Mouse (Mus musculus) heart, postnatal 0 days (tissue): Measurements from ENCODE around the gene Vsig10. TPM values are rescaled to one million over a fixed set of nuclear protein-coding genes. Genes with fewer than 3 reads are reported as not detected.

ENCODE experiments used
- ATAC-seq: fragments of 200-750 bp; cut with Nextera tagmentation; 2 replicates; pipeline ENCODE4 v1.8.0; 2017; ENCODE audit warnings: low read depth, moderate number of reproducible peaks, moderate library complexity; ENCODE audit not compliant: insufficient read depth
- DNase-seq: peaks from one replicate; pipeline ENCODE4 v3.0.0-alpha.2; 2016; ENCODE audit warnings: low spot score
- H3K27ac ChIP-seq: fragments of 300-500 bp; sonication (generic); 2 replicates; pipeline ENCODE4 v1.5.1; 2014; ENCODE audit warnings: low read depth, mild to moderate bottlenecking
- H3K27me3 ChIP-seq: fragments of 300-500 bp; sonication (generic); 2 replicates; pipeline ENCODE4 v1.6.1; 2014; ENCODE audit warnings: low read length, mixed read lengths; ENCODE audit not compliant: control insufficient read depth, insufficient read depth
- H3K36me3 ChIP-seq: fragments of 300-500 bp; sonication (generic); replicated peaks from 2 replicates; pipeline ENCODE4 v1.6.1; 2014; ENCODE audit warnings: low read length, mixed read lengths; ENCODE audit not compliant: control insufficient read depth, insufficient read depth
- H3K4me1 ChIP-seq: fragments of 300-500 bp; sonication (generic); 2 replicates; pipeline ENCODE4 v1.6.1; 2014; ENCODE audit warnings: antibody characterized with exemption; ENCODE audit not compliant: control insufficient read depth, insufficient read depth
- H3K4me2 ChIP-seq: fragments of 300-500 bp; sonication (generic); 2 replicates; pipeline ENCODE4 v1.6.1; 2014; ENCODE audit warnings: low read depth, mild to moderate bottlenecking, low read length, moderate library complexity
- H3K4me3 ChIP-seq: fragments of 300-500 bp; sonication (generic); 2 replicates; pipeline ENCODE4 v1.5.1; 2014; ENCODE audit warnings: low read depth, low read length
- H3K9ac ChIP-seq: fragments of 300-500 bp; sonication (generic); replicated peaks from 2 replicates; pipeline ENCODE4 v1.6.1; 2014; ENCODE audit warnings: low read depth, low read length, mixed read lengths
- H3K9me3 ChIP-seq: fragments of 300-500 bp; sonication (generic); replicated peaks from 2 replicates; pipeline ENCODE4 v1.6.1; 2016; ENCODE audit warnings: low read length; ENCODE audit not compliant: control insufficient read depth
- CTCF ChIP-seq: IDR thresholded peaks from 2 replicates; pipeline ENCODE4 v1.5.1; 2016; ENCODE audit warnings: antibody characterized with exemption, control low read depth, low read depth
- EP300 ChIP-seq: IDR thresholded peaks from 2 replicates; pipeline ENCODE4 v1.6.1; 2016; ENCODE audit warnings: antibody characterized with exemption, low read depth
- WGBS: fragments of 180-500 bp; shearing (Covaris S2); extraction: QIAGEN DNeasy Blood & Tissue Kit; methylation state at CpG from one replicate; pipeline ENCODE4 v1.1.7; 2014; 5-methylcytosine and 5-hydroxymethylcytosine counted together
- polyA plus RNA-seq: library from polyadenylated mRNA; unstranded; fragments of >200 nt; fragmentation: Nextera tagmentation; extraction: Ambion mirVana; gene quantifications from 2 replicates; pipeline ENCODE4 v1.2.1, GENCODE M21; 2015
- total RNA-seq: library from RNA; depleted of rRNA; stranded (reverse); fragments of >200 nt; gene quantifications from 2 replicates; pipeline ENCODE4 v1.2.3, GENCODE M21; 2014; ENCODE audit warnings: low replicate concordance

Gene Vsig10
- total and polyA plus RNA-seq, 2 experiments from 2014 or later, result 7.2 to 11.6 TPM

- ATAC-seq (peak; percentile 66; the same call in 1 of the 2 replicates), DNase-seq (peak; percentile 39)
- peak overlapping the region; percentile 31 for H3K4me3 ChIP-seq
- no peaks in the 10 kb centered on the region; the same call in 1 of the 2 replicates for H3K4me1 ChIP-seq
- WGBS, result 18% methylated on average over 14 of the region's 14 CpGs
- TF ChIP-seq EP300 (no peak), CTCF (no peak)
- no peaks in the 10 kb centered on the region for H3K9me3 ChIP-seq
- no peaks in the 10 kb centered on the region for H3K36me3 ChIP-seq
- H3K27me3 ChIP-seq, result no peaks in the 10 kb centered on the region
- H3K9ac ChIP-seq, result no peak overlapping the region
- H3K4me2 ChIP-seq, result peak overlapping the region; percentile 53
- no peak overlapping the region for H3K27ac ChIP-seq
Observed at GRCm38 (mm10) chr5:117313420-117313819, 5.5 kb upstream of the Vsig10 start.

- Histone ChIP-seq H3K9ac (no peak overlapping the region), H3K27me3 (no peaks in the 10 kb centered on the region), H3K4me1 (no peaks in the 10 kb centered on the region; the same call in 1 of the 2 replicates)
Observed at GRCm38 (mm10) chr5:117313909-117314308, 5.0 kb upstream of the Vsig10 start.

GRCm38 (mm10) chr5:117314587-117315428, 4.1 kb upstream of the Vsig10 start:
- no peaks in the 10 kb centered on the region for H3K9me3 ChIP-seq
- 25% methylated on average over 9 of the region's 9 CpGs for WGBS
- H3K4me2 ChIP-seq, result no peak overlapping the region
- DNase-seq (no peak), ATAC-seq (no peak)
- TF ChIP-seq EP300 (no peak), CTCF (no peak)
- H3K9ac ChIP-seq, result no peak overlapping the region
- H3K4me1 ChIP-seq, result no peaks in the 10 kb centered on the region; the same call in 1 of the 2 replicates
- no peaks in the 10 kb centered on the region for H3K27me3 ChIP-seq
- H3K4me3 ChIP-seq, result no peak overlapping the region
- H3K27ac ChIP-seq, result no peak overlapping the region
- no peaks in the 10 kb centered on the region for H3K36me3 ChIP-seq

More at GRCm38 (mm10) chr5:117313909-117314308, 5.0 kb upstream of the Vsig10 start:
- ATAC-seq (no peak), DNase-seq (no peak)
- no peaks in the 10 kb centered on the region for H3K36me3 ChIP-seq
- H3K9me3 ChIP-seq, result no peaks in the 10 kb centered on the region
- TF ChIP-seq CTCF (no peak), EP300 (no peak)
- peak overlapping the region; percentile 53 for H3K4me2 ChIP-seq
- H3K27ac ChIP-seq, result no peak overlapping the region
- WGBS, result 37% methylated on average over 10 of the region's 10 CpGs
- peak overlapping the region; percentile 31 for H3K4me3 ChIP-seq

- Histone ChIP-seq H3K4me1 (no peaks in the 10 kb centered on the region; the same call in 1 of the 2 replicates), H3K27ac (no peak overlapping the region), H3K4me3 (no peak overlapping the region), H3K9me3 (no peaks in the 10 kb centered on the region), H3K4me2 (no peak overlapping the region), H3K9ac (no peak overlapping the region), H3K36me3 (peaks cover 10% of the 10 kb centered on the region), H3K27me3 (no peaks in the 10 kb centered on the region)
- DNase-seq, result no peak
- no peak for ATAC-seq
- TF ChIP-seq EP300 (no peak), CTCF (no peak)
- WGBS, result 85% methylated on average over 9 of the region's 9 CpGs
Observed at GRCm38 (mm10) chr5:117323751-117324150, 4.9 kb downstream of the Vsig10 start.

DNA sequence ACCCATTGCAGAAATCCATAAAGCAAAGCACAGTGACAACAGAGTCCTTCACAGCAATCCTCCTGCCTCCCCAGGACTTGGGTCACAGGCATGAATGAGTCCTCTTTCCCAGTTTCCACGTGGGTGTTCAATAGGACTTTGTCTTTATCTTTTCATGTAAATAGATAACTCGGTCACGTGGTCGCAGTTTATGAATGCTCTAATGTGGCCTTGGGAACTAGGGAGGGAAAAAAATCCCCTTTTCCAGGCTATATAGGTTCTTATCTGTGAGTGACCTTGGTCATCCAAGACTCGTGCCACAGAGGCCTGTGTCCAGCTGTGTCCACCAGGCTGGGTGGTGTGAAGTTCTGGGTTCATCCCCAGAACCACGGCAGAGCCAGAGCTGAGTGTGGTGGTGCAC, 7.5 kb downstream of the Vsig10 start:
- TF ChIP-seq CTCF, result no peak
- TF ChIP-seq EP300, result no peak
- peaks cover 10% of the 10 kb centered on the region for H3K36me3 ChIP-seq
- no peak overlapping the region for H3K4me3 ChIP-seq
- WGBS, result 44% methylated on average over 6 of the region's 6 CpGs
- no peak overlapping the region for H3K27ac ChIP-seq
- no peak overlapping the region for H3K4me2 ChIP-seq
- H3K9ac ChIP-seq, result no peak overlapping the region
- DNase-seq, result no peak
- H3K9me3 ChIP-seq, result no peaks in the 10 kb centered on the region
- no peaks in the 10 kb centered on the region for H3K27me3 ChIP-seq
- no peaks in the 10 kb centered on the region for H3K4me1 ChIP-seq
- ATAC-seq, result no peak
